Mouse (Mus musculus) left cerebral cortex, adult 2 months (tissue): ENCODE measurements around the gene Slc35g1. TPM values are rescaled to one million over a fixed set of nuclear protein-coding genes. Genes with fewer than 3 reads are reported as not detected.

Source experiments
- DNase-seq, 2 experiments: peaks; one replicate each; pipeline ENCODE4 v3.0.0; 2021 to 2022; ENCODE audit warnings: low spot score in 2 of 2, mixed read lengths in 1 of 2; ENCODE audit errors: extremely low spot score in 1 of 2
- H3K27ac ChIP-seq: fragments of 200-600 bp; 2 replicates; pipeline ENCODE4 v1.8.1; 2022
- H3K4me3 ChIP-seq: fragments of 200-600 bp; 2 replicates; pipeline ENCODE4 v1.8.1; 2022
- CTCF ChIP-seq: fragments of 200-600 bp; IDR thresholded peaks from 2 replicates; pipeline ENCODE4 v1.8.1; 2022; ENCODE audit warnings: antibody characterized with exemption, mild to moderate bottlenecking, moderate library complexity
- intact Hi-C: fragments of 180-260 bp; cut with DNase I; formaldehyde crosslinking; loops from one replicate; pipeline ENCODE4 v1.15.1; 2025
- total RNA-seq, 2 experiments: library from RNA; stranded (reverse); gene quantifications; 2 replicates each; pipeline ENCODE4 v1.2.3; 2021

Slc35g1 gene
- total RNA-seq, 2 experiments from 2014 or later, result 1.6 to 2.3 TPM

DNA sequence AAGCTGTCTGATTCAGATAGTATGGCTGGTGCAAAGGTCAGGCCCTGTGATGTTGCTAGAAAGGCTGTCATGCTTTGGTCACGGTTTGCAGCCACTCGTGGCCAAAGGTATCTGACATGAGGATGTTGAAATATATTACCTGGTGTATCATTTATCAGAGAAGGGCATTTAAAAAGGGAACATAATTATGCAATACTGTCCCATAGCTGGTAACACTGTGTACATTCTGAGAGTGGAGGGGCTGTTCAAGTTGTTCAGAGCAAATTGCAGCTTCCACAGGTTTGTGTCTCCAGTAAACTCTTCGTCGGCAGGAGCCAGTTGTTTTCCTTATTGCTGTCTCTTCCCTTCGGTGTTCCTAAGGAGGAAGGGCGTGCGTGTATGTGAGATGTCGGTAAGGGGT, 3.2 kb downstream of the Slc35g1 start:
- intact Hi-C loops, result no loop called here
- no peak for TF ChIP-seq CTCF

DNA sequence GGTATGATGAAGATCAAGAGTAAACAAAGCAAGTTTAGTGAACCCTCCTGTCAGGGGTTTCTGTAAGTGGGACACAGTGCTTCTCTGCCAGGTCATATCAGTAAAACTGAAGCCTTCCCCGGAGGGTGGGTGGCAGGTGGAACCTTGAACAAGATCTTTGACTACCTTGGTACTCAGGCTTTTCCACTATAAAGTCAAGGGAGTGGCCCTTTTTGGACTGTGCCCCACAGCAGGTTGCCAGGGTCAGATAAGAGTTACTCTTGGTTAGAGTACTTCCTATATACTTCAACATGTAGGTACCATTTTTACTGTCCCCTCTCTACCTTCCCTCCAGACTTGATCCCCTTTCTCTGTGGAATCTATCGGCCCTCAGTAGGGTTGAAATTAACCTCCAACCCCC, 5.1 kb downstream of the Slc35g1 start:
- no peak overlapping the region for H3K4me3 ChIP-seq
- intact Hi-C loops, result no loop called here
- TF ChIP-seq CTCF, result no peak
- no peak for DNase-seq
- H3K27ac ChIP-seq, result no peak overlapping the region

More for the DNA sequence above, 3.2 kb downstream of the Slc35g1 start:
- no peak for DNase-seq
- H3K4me3 ChIP-seq, result no peak overlapping the region
- no peak overlapping the region for H3K27ac ChIP-seq

- Histone ChIP-seq H3K27ac (no peak overlapping the region), H3K4me3 (no peak overlapping the region)
- intact Hi-C loops, result no loop called here
- TF ChIP-seq CTCF, result no peak
- no peak for DNase-seq
These were observed 5.6 kb downstream of the Slc35g1 start for GRCm38 (mm10) chr19:38401416-38401815.

DNA sequence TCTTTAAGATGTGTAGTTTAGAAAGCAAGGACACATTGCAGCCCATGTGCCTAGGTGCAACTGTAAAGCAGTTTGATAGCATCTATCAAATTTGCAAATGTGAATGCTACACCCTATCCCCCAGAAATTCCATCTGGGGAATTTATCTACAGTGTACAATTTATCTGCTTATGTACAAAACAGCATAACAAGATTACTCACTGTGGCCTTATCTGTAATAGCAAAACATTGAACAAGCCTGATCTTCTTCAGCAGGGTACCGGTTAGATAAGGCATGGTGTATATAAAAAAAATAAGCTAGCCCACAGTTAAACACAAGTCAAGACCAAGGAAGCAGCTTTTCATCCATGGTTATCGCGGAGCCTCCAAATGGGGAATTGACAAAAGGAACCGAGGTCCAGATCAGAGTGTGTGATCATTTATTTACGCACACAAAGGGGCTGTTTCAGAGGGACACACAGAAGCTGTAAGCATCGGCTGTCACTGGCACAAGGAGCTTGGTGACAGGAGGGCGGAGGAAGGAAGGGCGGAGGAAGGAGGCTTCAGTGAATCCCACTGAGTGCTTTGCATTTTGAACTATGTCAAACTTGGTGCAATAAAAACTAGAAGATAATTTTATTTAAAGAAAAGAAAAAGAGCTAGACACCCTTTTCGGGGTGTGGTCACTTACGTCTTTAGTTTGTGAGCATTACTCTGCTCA, 14.7 kb downstream of the Slc35g1 start:
- no peak for TF ChIP-seq CTCF
- DNase-seq, result no peak

GRCm38 (mm10) chr19:38413861-38414260, 18.1 kb downstream of the Slc35g1 start:
- intact Hi-C loops, result no loop called here
- TF ChIP-seq CTCF, result no peak
- H3K27ac ChIP-seq, result no peak overlapping the region
- no peak overlapping the region for H3K4me3 ChIP-seq
- DNase-seq, result no peak

More for the DNA sequence above, 14.7 kb downstream of the Slc35g1 start:
- Histone ChIP-seq H3K4me3 (no peak overlapping the region), H3K27ac (no peak overlapping the region)
- intact Hi-C loops, result no loop called here

GRCm38 (mm10) chr19:38418819-38419423, 23.1 kb downstream of the Slc35g1 start:
- no peak overlapping the region for H3K4me3 ChIP-seq
- no peak overlapping the region for H3K27ac ChIP-seq
- no peak for TF ChIP-seq CTCF
- no peak for DNase-seq
- intact Hi-C loops, result no loop called here

DNA sequence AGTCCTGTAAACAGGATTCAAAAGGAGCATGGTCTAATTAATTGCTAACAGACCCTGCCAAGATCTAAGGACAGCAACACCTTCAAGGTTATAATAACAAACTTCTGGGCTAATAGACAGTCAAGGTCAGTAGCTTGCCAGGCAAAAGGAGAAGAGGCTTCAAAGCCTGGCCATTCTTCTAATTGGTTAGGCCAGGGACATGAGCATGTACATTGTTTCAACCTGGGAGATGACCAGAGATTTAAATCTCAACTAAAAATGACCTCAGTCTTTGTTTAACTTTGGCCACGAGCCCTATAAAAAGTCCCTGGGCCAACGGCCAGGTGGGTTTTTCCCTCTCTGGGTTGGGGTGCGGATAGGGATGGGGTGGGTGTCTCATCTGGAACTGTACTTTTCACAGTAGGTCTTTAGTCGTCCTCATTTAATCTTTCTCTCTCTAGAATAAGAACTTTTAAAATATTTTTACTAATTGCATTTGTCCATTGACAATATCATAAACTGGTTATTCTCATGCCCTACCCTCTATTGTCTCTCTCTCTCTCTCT, 25.0 kb downstream of the Slc35g1 start:
- H3K27ac ChIP-seq, result no peak overlapping the region
- no peak overlapping the region for H3K4me3 ChIP-seq
- DNase-seq, result no peak
- TF ChIP-seq CTCF, result no peak
- intact Hi-C loops, result loop anchor here (5.0 kb wide), 1 partner anchor 496 kb away; no protein-coding TSS in a partner anchor

DNA sequence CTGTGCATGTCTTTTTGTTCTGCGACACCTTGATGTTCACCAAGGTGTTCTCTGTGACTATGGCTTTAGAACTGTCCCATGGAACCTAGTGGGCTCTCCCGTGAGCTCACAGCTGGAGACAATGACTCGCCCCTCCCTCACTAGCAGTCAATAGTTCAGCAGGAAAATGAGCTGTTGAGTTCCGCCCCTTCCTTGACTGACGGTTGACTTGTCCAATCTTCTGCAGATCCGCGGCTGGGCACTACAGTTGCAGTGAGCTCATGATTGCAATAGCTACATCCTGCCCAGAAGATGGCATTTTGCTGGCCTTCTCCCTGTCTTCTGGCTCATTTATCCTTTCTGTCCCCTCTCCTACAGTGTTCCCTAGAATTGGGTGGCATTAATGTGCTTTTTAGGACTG, 25.7 kb downstream of the Slc35g1 start:
- intact Hi-C loops, result loop anchor here (5.0 kb wide), 1 partner anchor 496 kb away; no protein-coding TSS in a partner anchor
- Histone ChIP-seq H3K4me3 (no peak overlapping the region), H3K27ac (no peak overlapping the region)
- TF ChIP-seq CTCF, result no peak
- no peak for DNase-seq

- no peak for DNase-seq
- no peak for TF ChIP-seq CTCF
- intact Hi-C loops, result loop anchor here (5.0 kb wide), 1 partner anchor 494 kb away; no protein-coding TSS in a partner anchor
- Histone ChIP-seq H3K4me3 (no peak overlapping the region), H3K27ac (no peak overlapping the region)
These were observed 27.1 kb downstream of the Slc35g1 start for GRCm38 (mm10) chr19:38422926-38423325.

DNA sequence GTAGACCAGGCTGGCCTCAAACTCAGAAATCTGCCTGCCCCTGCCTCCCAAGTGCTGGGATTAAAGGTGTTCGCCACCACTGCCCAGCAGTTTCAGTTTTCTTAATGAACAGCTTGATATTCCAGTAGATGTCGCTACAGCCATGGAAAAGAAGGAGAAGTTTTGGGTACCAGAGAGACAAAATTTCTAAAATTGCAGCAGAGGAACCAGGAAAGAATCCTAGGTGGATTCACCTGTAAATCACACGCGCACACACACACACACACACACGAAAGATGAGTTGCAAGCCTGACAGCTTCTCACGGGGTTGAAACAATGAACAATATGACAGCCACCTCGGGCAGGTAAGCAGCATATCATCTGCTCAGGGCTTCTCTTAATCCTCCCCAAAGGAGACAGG, 28.1 kb downstream of the Slc35g1 start:
- peak; percentile 65 for TF ChIP-seq CTCF
- intact Hi-C loops, result loop anchor here (1.0 to 5.0 kb wide), 2 partner anchors 352 to 493 kb away; no protein-coding TSS in a partner anchor
- H3K27ac ChIP-seq, result no peak overlapping the region
- H3K4me3 ChIP-seq, result no peak overlapping the region
- DNase-seq, result no peak

GRCm38 (mm10) chr19:38424581-38424980, 28.8 kb downstream of the Slc35g1 start:
- intact Hi-C loops, result loop anchor here (1.0 to 5.0 kb wide), 2 partner anchors 352 to 493 kb away; no protein-coding TSS in a partner anchor
- DNase-seq, result no peak
- H3K4me3 ChIP-seq, result no peak overlapping the region
- no peak overlapping the region for H3K27ac ChIP-seq
- no peak for TF ChIP-seq CTCF

DNA sequence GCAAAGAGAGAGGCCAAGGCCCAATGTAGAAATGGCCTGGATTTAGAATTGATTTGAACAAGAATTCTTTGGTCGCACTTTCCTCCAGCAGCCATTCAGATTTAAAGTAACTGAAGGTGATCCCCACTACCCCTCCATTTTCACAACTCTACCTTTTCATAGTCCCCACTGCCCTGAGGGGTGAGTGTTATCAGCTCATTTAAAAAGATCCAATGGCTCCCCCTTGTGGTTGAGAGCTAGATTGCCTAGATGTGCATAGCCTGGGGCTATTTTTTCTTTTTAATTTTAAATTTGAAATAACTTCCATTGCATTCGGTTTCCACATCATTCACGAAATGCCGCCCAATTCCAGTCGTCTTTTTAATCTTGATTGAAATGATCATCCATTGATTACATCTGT, 33.5 kb downstream of the Slc35g1 start:
- no peak overlapping the region for H3K27ac ChIP-seq
- TF ChIP-seq CTCF, result peak; percentile 79
- no peak overlapping the region for H3K4me3 ChIP-seq
- intact Hi-C loops, result no loop called here
- DNase-seq, result peak; percentile 9 to 15
